Mouse (Mus musculus) thymus, adult 2 months (tissue): ENCODE measurements around the gene Smg6.

ENCODE experiments used
- CTCF ChIP-seq: fragments of 200-500 bp; IDR thresholded peaks from 2 replicates; pipeline ENCODE4 v1.5.1; 2012; ENCODE audit warnings: mild to moderate bottlenecking, control low read depth, low read length, moderate library complexity, borderline replicate concordance; ENCODE audit not compliant: control insufficient read depth, poor library complexity, insufficient read depth; ENCODE audit errors: extremely low read depth
- POLR2A ChIP-seq: fragments of 200-500 bp; IDR thresholded peaks from 2 replicates; pipeline ENCODE4 v1.6.1; 2012; ENCODE audit warnings: mild to moderate bottlenecking, low read length, control low read depth, moderate library complexity; ENCODE audit not compliant: control insufficient read depth, poor library complexity, insufficient read depth; ENCODE audit errors: extremely low read depth

GRCm38 (mm10) chr11:75126384-75126783 is 200.8 kb downstream of the Smg6 start:
- TF ChIP-seq CTCF, result no peak
- TF ChIP-seq POLR2A, result no peak
